Mouse (Mus musculus): ENCODE measurements around the gene Dmrtc1c1.
"Not testable (repeated sequence)": the region's sequence is repeated elsewhere in the genome, so short reads cannot be mapped to it uniquely, and the experiment has no call there.

DNA sequence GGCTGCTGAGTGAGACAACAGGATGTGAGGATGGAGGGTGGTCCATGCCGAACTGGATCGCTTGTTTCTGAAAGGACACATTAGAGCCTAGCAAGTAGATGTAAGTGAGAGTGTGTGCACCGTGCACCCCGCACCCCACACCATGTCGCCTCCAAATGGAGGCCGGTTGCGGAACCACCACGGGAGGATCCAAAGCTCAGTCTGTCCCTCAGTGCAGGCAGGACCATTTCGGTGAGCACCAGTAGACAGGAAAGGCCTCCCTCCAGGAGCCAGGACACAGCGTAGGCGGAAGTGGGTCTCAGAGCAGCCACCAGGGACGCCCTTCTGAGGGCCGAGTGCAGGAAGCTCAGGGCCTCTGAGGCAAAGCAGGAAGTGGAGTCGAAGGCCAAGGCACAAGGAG lies at the start of gene Dmrtc1c1:
- not testable (repeated sequence) for TF ChIP-seq CTCF (IDR thresholded peaks at IDR 0.05; ENCODE audit: control insufficient read depth, insufficient read depth, insufficient replicate concordance, low read depth, low read length); POLR2A (IDR thresholded peaks at IDR 0.05; ENCODE audit: control insufficient read depth, low read depth, low read length)

Measured in testis, adult 2 months (tissue).